Mouse (Mus musculus): ENCODE measurements around the gene Fgd2.

Fgd2 gene

GRCm38 (mm10) chr17:29361982-29362691 is 1.4 kb downstream of the Fgd2 start:
- in situ Hi-C loops (cut with MboI; ENCODE audit: low sequenced_read_pairs) = no loop called here

DNA sequence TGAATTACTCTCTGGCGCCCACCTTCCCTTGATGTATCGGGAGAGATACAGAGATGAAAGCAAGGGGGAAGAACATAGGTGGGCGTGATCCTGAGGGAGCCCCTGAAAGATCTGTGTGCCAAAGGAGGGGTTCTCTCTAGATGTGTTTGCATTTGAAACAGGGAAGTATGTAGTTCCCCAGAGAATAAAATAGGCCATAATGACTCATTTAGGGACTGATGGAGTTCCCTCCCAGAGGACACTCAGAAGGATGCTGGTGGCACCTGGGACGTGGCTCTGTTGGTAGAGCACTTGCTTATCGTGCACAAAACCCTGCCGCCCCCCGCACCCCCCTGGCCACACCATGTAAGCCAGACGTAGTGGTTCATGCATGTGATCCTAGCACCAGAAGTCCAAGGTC is 2.4 kb downstream of the Fgd2 start:
- in situ Hi-C loops (cut with MboI; ENCODE audit: low sequenced_read_pairs) = no loop called here

DNA sequence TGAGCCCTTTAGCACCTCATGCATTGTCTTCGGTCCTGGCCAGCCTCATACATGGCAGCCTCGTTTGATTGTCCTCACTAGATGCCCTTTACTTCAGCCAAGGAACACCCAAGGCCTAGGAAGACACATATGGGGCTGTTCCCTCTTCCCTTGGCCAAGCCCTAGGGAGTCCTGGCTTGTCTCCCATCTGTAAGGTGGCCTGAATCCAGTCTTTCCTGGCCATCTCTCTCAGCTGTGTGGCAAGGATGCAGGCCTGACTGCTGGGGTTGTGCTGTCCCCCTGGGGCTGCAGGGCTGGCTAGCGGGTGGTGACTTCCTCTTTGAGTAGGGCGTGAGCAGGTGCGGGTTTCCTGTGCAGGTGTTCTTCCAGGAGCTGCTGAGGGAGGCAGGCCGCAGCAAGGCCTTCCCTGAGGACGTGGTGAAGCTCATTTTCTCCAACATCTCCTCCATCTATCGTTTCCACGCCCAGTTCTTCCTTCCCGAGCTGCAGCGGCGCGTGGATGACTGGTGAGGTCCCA is 4.4 kb downstream of the Fgd2 start:
- in situ Hi-C loops (cut with MboI; ENCODE audit: low sequenced_read_pairs) = no loop called here

DNA sequence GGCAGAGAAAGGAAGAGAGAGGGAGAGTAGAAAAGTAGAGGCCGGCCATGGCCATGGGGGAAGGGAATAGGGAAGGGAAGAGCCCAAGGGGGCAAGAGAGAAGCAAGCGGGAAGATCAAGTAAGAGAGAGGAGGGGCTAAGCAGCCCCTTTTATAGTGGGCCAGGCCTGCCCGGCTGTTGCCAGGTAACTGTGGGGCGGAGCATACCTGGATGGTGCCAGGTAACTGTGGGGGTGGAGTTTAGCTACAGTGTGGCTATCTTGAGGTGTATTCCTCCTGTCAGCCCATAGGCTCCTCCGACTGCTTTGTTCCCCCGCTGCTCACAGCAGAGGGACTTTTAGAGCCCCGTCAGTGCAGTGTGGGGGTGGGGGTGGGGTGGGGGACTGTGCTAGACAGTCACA is 8.0 kb downstream of the Fgd2 start:
- in situ Hi-C loops (cut with MboI; ENCODE audit: low sequenced_read_pairs) = no loop called here

DNA sequence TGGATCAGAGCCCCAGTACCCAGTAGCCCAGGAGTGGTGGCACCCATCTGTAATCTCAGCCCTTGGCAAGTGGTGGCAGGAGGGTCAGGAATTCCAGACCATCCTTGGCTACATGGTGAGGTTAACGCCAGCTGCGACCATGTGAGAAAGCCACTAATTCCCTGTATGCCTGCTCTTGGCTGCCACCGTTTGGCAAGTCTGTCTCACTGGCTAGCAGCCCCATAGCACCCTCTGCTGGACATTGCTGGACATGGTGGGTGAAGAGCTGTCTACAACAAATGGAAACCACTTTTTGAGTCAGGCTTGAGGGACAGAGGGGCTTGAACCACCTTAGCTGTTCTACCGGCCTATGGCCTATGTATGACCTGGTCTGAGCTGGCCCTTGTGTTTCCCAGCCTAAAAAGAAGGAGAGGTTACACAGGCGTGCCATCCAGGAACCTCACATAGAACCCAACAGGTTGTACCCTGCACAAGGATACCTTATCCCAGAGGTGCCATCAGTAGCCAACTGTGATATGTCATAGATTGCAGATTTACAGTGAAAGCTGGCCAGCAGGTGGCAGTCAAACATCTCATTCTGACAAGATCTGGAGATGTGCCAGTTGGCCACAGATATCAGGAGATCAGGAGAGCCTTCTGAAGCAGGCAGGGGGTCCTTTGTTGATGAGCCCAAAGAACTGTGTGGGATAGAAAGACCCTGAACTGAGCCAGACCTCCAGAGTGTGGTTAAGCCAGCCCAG is 10.4 kb downstream of the Fgd2 start:
- in situ Hi-C loops (cut with MboI; ENCODE audit: low sequenced_read_pairs) = loop anchor here (5.0 kb wide), 1 partner anchor 114 kb away; no protein-coding TSS in a partner anchor

GRCm38 (mm10) chr17:29375871-29376270 is 15.2 kb downstream of the Fgd2 start:
- in situ Hi-C loops (cut with MboI; ENCODE audit: low sequenced_read_pairs) = no loop called here

DNA sequence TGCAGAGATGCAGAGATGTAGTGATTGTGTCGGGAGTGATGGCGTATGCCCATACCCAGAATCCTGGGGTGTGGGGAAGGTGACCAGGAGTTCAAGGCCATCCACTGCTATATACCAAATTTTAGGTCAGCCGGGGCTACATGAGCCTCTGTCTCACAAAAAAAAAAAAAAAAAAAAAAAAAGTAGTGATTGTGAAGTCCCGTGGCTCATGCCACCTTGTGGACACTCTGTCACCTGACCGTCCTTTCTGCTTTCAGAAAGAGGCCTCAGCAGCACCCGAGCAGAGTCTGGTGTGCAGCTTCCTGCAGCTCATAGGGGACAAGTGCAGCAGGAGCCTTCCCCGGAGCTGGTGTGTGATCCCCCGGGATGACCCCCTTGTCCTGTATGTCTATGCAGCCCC is 17.3 kb downstream of the Fgd2 start:
- in situ Hi-C loops (cut with MboI; ENCODE audit: low sequenced_read_pairs) = no loop called here

- in situ Hi-C loops (cut with MboI; ENCODE audit: low sequenced_read_pairs) = no loop called here
Measured at GRCm38 (mm10) chr17:29380241-29380640, 19.5 kb downstream of the Fgd2 start.

DNA sequence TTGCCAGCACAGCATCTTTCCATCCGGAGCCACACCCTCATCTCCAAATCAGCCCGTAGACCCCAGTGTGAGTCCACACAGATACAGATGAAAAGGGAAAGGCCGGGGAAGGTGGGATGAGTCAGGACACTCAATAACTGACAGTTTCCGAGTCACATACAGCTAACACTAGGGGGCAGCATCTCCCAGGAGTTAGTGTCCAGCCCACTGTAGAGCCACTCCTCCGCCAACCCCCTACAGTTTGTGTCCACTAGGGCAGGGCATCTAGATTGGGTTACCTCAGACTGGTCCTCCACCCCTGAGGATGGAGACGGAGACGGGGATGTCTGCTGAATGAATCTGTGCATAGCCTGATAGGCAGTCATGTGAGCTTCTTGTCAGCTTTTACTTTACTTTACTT is 20.8 kb downstream of the Fgd2 start:
- in situ Hi-C loops (cut with MboI; ENCODE audit: low sequenced_read_pairs) = no loop called here

DNA sequence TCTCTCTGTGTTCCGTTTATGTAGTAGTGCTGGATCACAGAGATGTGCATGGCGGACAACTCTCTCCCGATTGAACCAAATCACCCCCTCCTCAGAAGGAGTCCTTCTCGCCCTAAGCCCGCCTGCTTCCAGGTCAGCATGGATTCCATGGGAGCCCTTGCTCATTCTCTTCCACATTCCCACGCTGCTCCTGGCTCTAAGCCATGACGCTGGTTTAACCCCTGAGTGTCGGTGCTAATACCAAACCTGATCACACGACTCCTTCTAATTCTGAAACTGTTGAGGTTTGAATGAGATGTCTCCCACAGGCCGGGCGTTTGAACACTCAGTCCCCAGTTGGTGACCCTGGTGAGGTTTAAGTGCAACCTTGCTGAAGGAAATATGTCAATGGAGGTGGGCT is 21.7 kb downstream of the Fgd2 start:
- in situ Hi-C loops (cut with MboI; ENCODE audit: low sequenced_read_pairs) = no loop called here

GRCm38 (mm10) chr17:29383923-29384322 is 23.2 kb downstream of the Fgd2 start:
- in situ Hi-C loops (cut with MboI; ENCODE audit: low sequenced_read_pairs) = no loop called here

DNA sequence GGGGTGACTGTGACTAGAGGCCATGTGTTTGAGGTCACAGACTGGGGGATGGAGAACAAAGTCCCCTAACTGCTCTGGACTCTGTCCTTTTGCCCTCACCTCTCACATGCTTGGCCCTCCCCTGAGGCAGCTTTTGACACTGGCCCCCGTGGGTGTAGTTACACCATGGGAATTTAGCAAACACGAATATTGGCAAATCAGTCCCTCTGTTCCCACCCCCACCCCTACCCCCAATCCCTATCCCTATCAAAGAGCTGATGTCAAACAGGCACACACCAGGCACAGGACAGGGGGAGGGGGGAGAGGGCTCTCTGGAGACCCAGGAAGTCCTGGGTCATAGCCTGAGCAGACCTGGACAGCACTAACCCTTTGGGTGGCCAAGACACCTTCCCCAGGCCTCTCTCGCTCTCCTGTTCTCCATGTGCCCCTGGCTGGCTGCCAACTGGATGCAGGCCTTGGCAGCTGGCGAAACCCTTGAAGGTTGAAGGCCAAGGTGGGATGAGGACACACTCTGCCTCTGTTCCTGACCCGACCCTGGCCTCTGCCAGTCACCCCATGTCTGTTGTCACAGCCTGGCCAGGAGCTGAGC is 24.2 kb downstream of the Fgd2 start:
- in situ Hi-C loops (cut with MboI; ENCODE audit: low sequenced_read_pairs) = no loop called here

GRCm38 (mm10) chr17:29385746-29386145 is 25.0 kb downstream of the Fgd2 start:
- in situ Hi-C loops (cut with MboI; ENCODE audit: low sequenced_read_pairs) = no loop called here

DNA sequence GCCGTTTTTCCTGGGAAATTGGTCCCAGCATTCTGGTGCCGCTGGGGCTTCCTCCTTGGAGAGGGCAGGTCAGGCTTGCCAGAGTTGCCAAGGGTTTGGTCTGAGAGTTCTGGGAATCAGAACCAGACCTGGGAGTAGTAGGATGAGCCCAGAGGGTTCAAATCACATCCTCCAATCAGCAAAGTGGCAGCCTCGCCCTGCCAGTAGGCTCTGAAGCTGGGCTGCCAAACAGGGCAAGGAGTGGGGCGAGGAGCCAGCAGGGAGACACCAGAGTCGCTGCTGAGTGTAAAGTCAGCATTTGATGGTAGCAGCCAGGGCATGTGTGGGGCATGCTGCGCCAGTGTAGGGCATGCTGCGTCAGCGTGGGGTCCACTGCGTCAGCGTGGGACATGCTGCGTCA is 28.3 kb downstream of the Fgd2 start:
- in situ Hi-C loops (cut with MboI; ENCODE audit: low sequenced_read_pairs) = no loop called here

DNA sequence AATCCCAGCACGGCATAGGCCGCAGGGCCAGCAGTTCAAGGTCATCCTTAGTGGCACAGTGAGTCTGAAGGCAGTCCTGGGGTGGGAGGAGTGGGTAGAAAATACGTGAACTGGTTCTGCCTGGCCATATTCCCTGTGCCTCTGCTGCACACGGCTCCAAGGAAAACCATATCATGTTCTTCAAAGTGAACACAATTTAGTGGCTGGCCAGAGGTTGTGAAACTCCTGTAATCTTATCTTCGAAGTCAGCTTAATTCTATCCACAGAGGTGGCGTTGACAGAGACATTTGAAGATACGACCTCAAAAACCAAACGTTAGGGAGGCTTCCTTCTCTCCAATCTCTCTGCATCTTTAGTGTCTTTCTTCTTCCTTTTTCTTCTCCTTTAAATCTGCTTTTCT is 30.6 kb downstream of the Fgd2 start:
- in situ Hi-C loops (cut with MboI; ENCODE audit: low sequenced_read_pairs) = no loop called here

GRCm38 (mm10) chr17:29393335-29394089 is 32.8 kb downstream of the Fgd2 start:
- in situ Hi-C loops (cut with MboI; ENCODE audit: low sequenced_read_pairs) = no loop called here

GRCm38 (mm10) chr17:29394106-29394760 is 33.5 kb downstream of the Fgd2 start:
- in situ Hi-C loops (cut with MboI; ENCODE audit: low sequenced_read_pairs) = no loop called here

DNA sequence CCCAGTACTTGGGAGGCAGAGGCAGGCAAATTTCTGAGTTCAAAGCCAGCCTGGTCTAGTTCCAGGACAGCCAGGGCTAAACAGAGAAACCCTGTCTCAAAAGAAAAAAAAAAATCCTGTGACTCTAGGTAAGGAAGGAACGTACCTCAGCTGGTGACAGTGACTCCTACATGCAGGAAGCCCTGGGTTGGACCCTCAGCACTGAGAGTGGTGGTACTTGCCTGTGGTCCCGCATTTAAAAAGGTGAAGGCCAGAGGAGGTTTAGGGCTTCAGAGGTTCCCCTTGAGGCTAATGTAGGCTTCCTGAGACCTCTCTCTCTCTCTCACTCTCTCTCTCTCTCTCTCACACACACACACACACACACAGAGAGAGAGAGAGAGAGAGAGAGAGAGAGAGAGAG is 34.0 kb downstream of the Fgd2 start:
- in situ Hi-C loops (cut with MboI; ENCODE audit: low sequenced_read_pairs) = loop anchor here (5.0 kb wide), 1 partner anchor 98 kb away; the partner anchor contains the start of gene Pim1

DNA sequence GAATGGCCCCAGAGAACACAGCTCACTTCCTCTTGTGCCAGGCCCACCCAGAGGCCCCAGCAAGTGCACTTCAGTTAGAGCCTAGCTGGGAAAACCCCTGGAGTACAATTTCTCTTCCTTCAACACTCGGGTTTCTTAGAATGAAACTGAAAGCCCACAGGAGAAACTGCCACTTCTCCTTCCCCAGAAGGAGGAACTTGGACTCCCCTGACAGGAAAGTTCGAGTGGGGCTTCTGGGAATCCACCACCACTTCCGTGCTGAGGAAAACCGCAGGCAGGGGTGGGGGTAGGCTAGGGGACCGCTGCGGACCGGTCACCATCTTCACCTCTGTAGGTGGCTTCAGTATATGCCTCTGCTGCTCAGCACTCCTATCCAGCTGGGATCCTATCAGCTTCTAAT is 34.7 kb downstream of the Fgd2 start:
- in situ Hi-C loops (cut with MboI; ENCODE audit: low sequenced_read_pairs) = loop anchor here (5.0 kb wide), 1 partner anchor 97 kb away; the partner anchor contains the start of gene Pim1

DNA sequence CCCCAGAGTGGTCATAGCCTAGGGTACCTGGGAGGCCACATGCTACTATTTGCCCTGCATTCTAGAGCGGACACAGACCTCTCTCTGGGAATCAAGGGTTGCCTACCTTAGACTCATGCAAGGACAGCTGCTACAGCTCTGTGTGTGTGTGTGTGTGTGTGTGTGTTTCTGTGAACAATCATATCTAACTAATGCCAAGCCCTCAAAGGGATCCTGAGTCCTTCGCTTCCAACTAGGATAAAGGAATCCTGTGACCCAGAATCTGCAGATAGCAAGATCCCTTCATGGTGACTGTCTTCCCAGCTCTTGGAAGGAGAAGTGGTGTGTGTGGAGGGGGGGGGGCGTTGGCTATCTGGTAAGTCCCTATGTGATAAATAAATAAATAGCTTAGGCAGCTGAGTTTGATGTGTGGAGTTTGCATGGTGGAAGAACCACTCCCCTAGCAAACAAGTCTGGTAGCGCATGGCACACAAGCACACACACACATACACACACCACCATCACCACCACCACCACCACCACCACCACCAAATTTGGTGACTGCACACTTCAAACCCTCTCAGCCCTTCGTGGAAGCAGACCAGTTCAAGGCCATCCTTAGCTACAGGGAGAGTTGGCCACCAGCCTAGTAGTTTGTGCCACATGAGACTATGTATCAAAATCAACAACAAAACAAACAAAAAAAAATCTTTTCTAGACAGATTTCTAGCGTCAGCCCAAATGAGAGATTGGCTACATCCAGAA is 35.5 kb downstream of the Fgd2 start:
- in situ Hi-C loops (cut with MboI; ENCODE audit: low sequenced_read_pairs) = loop anchor here (5.0 kb wide), 1 partner anchor 96 kb away; the partner anchor contains the start of gene Pim1

Data from CH12F3 (cell line).